Mouse (Mus musculus) limb, embryonic 10.5 days (tissue): Measurements from ENCODE around the gene Slc6a20b. TPM values are rescaled to one million over a fixed set of nuclear protein-coding genes. Genes with fewer than 3 reads are reported as not detected.
A peak's percentile ranks its signal among the peaks of the same experiment; 100 is the strongest.
"Not testable (repeated sequence)": the region's sequence is repeated elsewhere in the genome, so short reads cannot be mapped to it uniquely, and the experiment has no call there.

Experiments used
- DNase-seq: peaks from one replicate; pipeline ENCODE4 v3.0.0-alpha.2; 2017; ENCODE audit warnings: low spot score
- H3K27ac ChIP-seq: fragments of 300-500 bp; sonication (generic); 2 replicates; pipeline ENCODE4 v1.5.1; 2016; ENCODE audit warnings: mild to moderate bottlenecking
- H3K27me3 ChIP-seq: fragments of 300-500 bp; sonication (generic); 2 replicates; pipeline ENCODE4 v1.6.1; 2016; ENCODE audit warnings: low read depth, mild to moderate bottlenecking; ENCODE audit not compliant: poor library complexity, severe bottlenecking
- H3K36me3 ChIP-seq: fragments of 300-500 bp; sonication (generic); 2 replicates; pipeline ENCODE4 v1.6.1; 2016; ENCODE audit warnings: mild to moderate bottlenecking, moderate library complexity
- H3K4me1 ChIP-seq: fragments of 300-500 bp; sonication (generic); 2 replicates; pipeline ENCODE4 v1.6.1; 2016
- H3K4me3 ChIP-seq: fragments of 300-500 bp; sonication (generic); 2 replicates; pipeline ENCODE4 v1.5.1; 2016; ENCODE audit warnings: mild to moderate bottlenecking, moderate library complexity
- H3K9me3 ChIP-seq: fragments of 300-500 bp; sonication (generic); replicated peaks from 2 replicates; pipeline ENCODE4 v1.6.1; 2016; ENCODE audit warnings: mild to moderate bottlenecking
- WGBS: fragments of 180-500 bp; shearing (Covaris S2); methylation state at CpG from one replicate; pipeline ENCODE4 v1.1.7; 2016; 5-methylcytosine and 5-hydroxymethylcytosine counted together
- polyA plus RNA-seq: library from polyadenylated mRNA; unstranded; fragments of >200 nt; fragmentation: Nextera tagmentation; extraction: Ambion mirVana; gene quantifications from 2 replicates; pipeline ENCODE4 v1.2.1, GENCODE M21; 2016

The Slc6a20b gene
- polyA plus RNA-seq: 0.15 and 0.20 TPM in 2 replicates

- H3K4me3 ChIP-seq: no peak within 1 kb of the TSS
- H3K27me3 ChIP-seq: no peaks in the 10 kb centered on the region
- no peak for DNase-seq
- 83% methylated on average over 6 of the region's 6 CpGs for WGBS
- H3K36me3 ChIP-seq: no peaks in the 10 kb centered on the region
- no peaks in the 10 kb centered on the region for H3K4me1 ChIP-seq
- H3K9me3 ChIP-seq: no peaks in the 10 kb centered on the region
- H3K27ac ChIP-seq: no peak within 1 kb of the TSS
Observed at GRCm38 (mm10) chr9:123632281-123632680, at the start of gene Slc6a20b. Slc6a20b (minus strand) TSS chr9:123632565.

DNA sequence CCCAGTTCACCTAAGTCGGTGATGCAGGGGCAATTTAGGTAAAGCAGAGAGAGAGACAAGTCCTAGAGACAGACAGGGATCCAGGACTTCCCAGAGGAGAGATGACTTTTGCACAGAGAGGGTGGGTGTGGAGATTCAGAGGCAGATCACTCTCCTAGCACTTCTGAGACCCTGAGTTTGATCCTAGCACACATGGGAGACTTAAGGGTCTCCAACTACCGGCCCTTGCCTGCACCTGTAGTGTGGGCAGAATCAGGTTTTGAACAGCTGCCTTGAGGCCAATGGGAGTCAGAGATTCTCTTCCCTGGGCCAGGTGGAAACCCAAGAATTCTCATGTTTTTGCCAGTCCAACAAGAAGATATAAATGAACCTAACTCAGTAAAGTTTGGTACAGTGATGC is 46.8 kb upstream of the Slc6a20b start:
- Histone ChIP-seq H3K4me3 (peak overlapping the region; percentile 50; the same call in 1 of the 2 replicates), H3K27me3 (peaks cover 82% of the 10 kb centered on the region), H3K9me3 (no peaks in the 10 kb centered on the region), H3K4me1 (peaks cover 9% of the 10 kb centered on the region), H3K36me3 (no peaks in the 10 kb centered on the region), H3K27ac (no peak overlapping the region)
- peak; percentile 30 for DNase-seq
- 19% methylated on average over 2 of the region's 2 CpGs for WGBS

GRCm38 (mm10) chr9:123678327-123679105 is 46.2 kb upstream of the Slc6a20b start, which contains the start of the genes Ccr9 and Slc6a20a:
Ccr9 (plus strand) TSS chr9:123678439.
Slc6a20a (minus strand) TSS chr9:123678885.
- peak; percentile 59 for DNase-seq
- no peaks in the 10 kb centered on the region for H3K36me3 ChIP-seq
- peaks cover 86% of the 10 kb centered on the region for H3K27me3 ChIP-seq
- no peaks in the 10 kb centered on the region for H3K9me3 ChIP-seq
- H3K27ac ChIP-seq: no peak within 1 kb of the TSS
- WGBS: 1% methylated on average over 71 of the region's 73 CpGs
- H3K4me3 ChIP-seq: peak within 1 kb of the TSS; percentile 50
- peaks cover 9% of the 10 kb centered on the region for H3K4me1 ChIP-seq

- no peaks in the 10 kb centered on the region for H3K9me3 ChIP-seq
- H3K27me3 ChIP-seq: no peaks in the 10 kb centered on the region
- no peak overlapping the region for H3K27ac ChIP-seq
- WGBS: 51% methylated on average over 5 of the region's 5 CpGs
- no peaks in the 10 kb centered on the region for H3K4me1 ChIP-seq
- no peaks in the 10 kb centered on the region for H3K36me3 ChIP-seq
- no peak overlapping the region for H3K4me3 ChIP-seq
- DNase-seq: peak; percentile 37
Observed at GRCm38 (mm10) chr9:123665645-123666044, 33.3 kb upstream of the Slc6a20b start.

GRCm38 (mm10) chr9:123659986-123660676 is 27.8 kb upstream of the Slc6a20b start:
- DNase-seq, H3K9me3 ChIP-seq, H3K4me3 ChIP-seq, H3K27ac ChIP-seq, H3K36me3 ChIP-seq, H3K27me3 ChIP-seq, H3K4me1 ChIP-seq: not testable (repeated sequence)
- WGBS: 94% methylated on average over 18 of the region's 18 CpGs

DNA sequence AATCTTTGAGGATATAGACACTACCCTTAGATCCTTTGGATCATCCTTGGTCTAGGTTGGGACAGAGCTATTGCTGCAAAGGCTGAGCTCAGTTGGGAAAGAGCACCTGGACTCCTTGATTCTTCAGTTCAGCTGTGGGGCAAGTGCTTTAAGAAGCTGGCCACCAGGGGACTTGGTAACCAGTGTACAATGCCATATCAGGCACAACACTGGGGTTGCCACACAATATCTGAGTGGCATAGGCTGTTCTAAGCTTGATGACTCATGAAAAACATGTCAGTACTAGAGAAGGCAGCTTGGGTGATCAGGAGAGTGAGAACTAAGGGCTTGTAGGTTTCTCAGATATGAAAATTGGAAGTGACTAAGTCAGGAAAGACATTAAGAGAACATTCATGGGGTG is 26.6 kb upstream of the Slc6a20b start:
- H3K9me3 ChIP-seq: no peaks in the 10 kb centered on the region
- DNase-seq: no peak
- H3K4me1 ChIP-seq: no peaks in the 10 kb centered on the region
- no peaks in the 10 kb centered on the region for H3K27me3 ChIP-seq
- no peaks in the 10 kb centered on the region for H3K36me3 ChIP-seq
- H3K27ac ChIP-seq: no peak overlapping the region
- no peak overlapping the region for H3K4me3 ChIP-seq

DNA sequence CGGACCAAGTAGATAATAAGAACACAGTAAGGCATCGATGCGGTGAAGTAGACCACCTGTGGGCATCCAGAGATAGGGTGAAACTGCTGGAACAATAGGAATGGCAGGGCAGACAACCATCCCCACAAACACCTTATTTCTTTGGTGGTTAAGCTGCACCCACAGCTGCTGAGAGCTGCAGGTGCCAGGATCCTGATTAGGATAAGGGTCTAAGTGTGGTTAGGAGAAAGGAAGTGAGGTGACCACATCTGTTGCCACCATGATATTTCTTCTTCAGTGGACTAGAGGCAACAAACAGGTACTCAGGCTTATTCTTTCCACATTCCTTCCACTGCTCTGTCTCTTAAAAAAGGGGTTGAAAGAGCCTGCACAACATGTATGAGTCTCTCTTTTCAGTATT is 25.1 kb upstream of the Slc6a20b start:
- Histone ChIP-seq H3K9me3 (no peaks in the 10 kb centered on the region), H3K27ac (no peak overlapping the region), H3K4me1 (no peaks in the 10 kb centered on the region), H3K36me3 (no peaks in the 10 kb centered on the region), H3K27me3 (no peaks in the 10 kb centered on the region), H3K4me3 (no peak overlapping the region)
- WGBS: 81% methylated on average over 3 of the region's 3 CpGs
- DNase-seq: no peak

GRCm38 (mm10) chr9:123651369-123651768 is 19.0 kb upstream of the Slc6a20b start:
- Histone ChIP-seq H3K9me3 (no peaks in the 10 kb centered on the region), H3K4me3 (no peak overlapping the region), H3K27me3 (no peaks in the 10 kb centered on the region), H3K4me1 (no peaks in the 10 kb centered on the region), H3K36me3 (no peaks in the 10 kb centered on the region), H3K27ac (no peak overlapping the region)
- 47% methylated on average over 4 of the region's 4 CpGs for WGBS
- no peak for DNase-seq

GRCm38 (mm10) chr9:123649785-123650511 is 17.6 kb upstream of the Slc6a20b start:
- no peaks in the 10 kb centered on the region for H3K27me3 ChIP-seq
- no peaks in the 10 kb centered on the region for H3K36me3 ChIP-seq
- no peak overlapping the region for H3K27ac ChIP-seq
- 83% methylated on average over 2 of the region's 2 CpGs for WGBS
- no peak for DNase-seq
- no peak overlapping the region for H3K4me3 ChIP-seq
- no peaks in the 10 kb centered on the region for H3K4me1 ChIP-seq
- no peaks in the 10 kb centered on the region for H3K9me3 ChIP-seq

DNA sequence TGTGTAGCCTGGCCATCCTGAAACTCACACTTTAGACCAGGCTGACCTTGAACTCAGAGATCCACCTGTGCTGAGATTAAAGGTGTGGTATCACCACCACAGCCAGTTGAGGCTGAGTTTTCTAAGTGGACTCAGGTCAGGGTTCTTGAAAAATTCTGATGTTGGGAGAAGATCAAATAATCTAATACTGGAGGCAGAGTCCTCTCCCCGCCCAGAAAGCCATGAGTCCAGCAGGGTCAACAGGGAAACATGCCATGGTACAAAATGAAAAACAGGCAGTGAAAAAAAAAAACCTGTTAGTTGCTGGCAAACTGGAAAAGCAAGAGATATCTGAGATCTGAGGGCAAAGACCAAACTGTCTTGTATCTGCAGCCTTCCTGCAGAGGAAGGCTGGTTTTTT is 7.7 kb upstream of the Slc6a20b start:
- Histone ChIP-seq H3K27ac (no peak overlapping the region), H3K36me3 (no peaks in the 10 kb centered on the region), H3K27me3 (no peaks in the 10 kb centered on the region), H3K4me1 (no peaks in the 10 kb centered on the region), H3K9me3 (no peaks in the 10 kb centered on the region), H3K4me3 (no peak overlapping the region)
- no peak for DNase-seq
- 90% methylated on average over 1 of the region's 1 CpGs for WGBS

DNA sequence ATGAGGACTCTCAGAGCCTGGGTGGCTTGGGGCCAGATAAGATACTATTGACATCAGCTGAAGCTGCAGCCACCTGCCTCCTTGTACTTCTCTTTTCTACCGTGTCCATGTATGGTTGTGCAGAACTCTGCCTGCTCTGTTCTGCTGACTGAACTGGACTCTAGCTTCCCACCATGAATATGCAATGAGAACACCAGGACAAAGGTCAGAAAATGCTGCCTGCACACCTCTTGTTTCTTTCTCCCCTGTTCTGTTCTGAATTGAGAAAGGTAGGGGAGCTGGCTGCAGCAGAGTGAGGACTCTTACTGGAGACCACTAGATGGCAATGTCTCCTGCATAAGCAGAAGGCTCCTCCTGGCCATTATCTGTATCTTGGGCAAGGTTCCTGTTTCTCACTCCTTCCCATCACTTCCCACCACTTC is 6.3 kb upstream of the Slc6a20b start:
- Histone ChIP-seq H3K27ac (no peak overlapping the region), H3K4me1 (no peaks in the 10 kb centered on the region), H3K4me3 (no peak overlapping the region), H3K36me3 (no peaks in the 10 kb centered on the region), H3K27me3 (no peaks in the 10 kb centered on the region), H3K9me3 (no peaks in the 10 kb centered on the region)
- 90% methylated on average over 1 of the region's 1 CpGs for WGBS
- no peak for DNase-seq

- H3K36me3 ChIP-seq: no peaks in the 10 kb centered on the region
- no peaks in the 10 kb centered on the region for H3K9me3 ChIP-seq
- H3K4me1 ChIP-seq: no peaks in the 10 kb centered on the region
- H3K4me3 ChIP-seq: no peak overlapping the region
- no peaks in the 10 kb centered on the region for H3K27me3 ChIP-seq
- no peak for DNase-seq
- H3K27ac ChIP-seq: no peak overlapping the region
Observed at GRCm38 (mm10) chr9:123638231-123638630, 5.9 kb upstream of the Slc6a20b start.

GRCm38 (mm10) chr9:123636771-123637170 is 4.4 kb upstream of the Slc6a20b start:
- H3K4me3 ChIP-seq: no peak overlapping the region
- no peaks in the 10 kb centered on the region for H3K9me3 ChIP-seq
- no peaks in the 10 kb centered on the region for H3K27me3 ChIP-seq
- no peaks in the 10 kb centered on the region for H3K36me3 ChIP-seq
- H3K27ac ChIP-seq: no peak overlapping the region
- 68% methylated on average over 5 of the region's 5 CpGs for WGBS
- H3K4me1 ChIP-seq: no peaks in the 10 kb centered on the region
- DNase-seq: no peak
